Mouse (Mus musculus) gastrocnemius, adult 18-20 months (tissue): ENCODE data around the gene Ugt8a. TPM values are rescaled to one million over a fixed set of nuclear protein-coding genes. Genes with fewer than 3 reads are reported as not detected.

Source experiments
- DNase-seq: peaks from one replicate; pipeline ENCODE4 v3.0.0; 2021; ENCODE audit warnings: low spot score
- long read RNA-seq, 2 experiments: library from polyadenylated mRNA; stranded (forward); transcript quantifications; one replicate each; pipeline ENCODE4 v2.0.0; 2021
- total RNA-seq, 2 experiments: library from RNA; stranded (reverse); gene quantifications; 2 replicates each; pipeline ENCODE4 v1.2.3; 2021

Ugt8a gene
- total RNA-seq, result under 1 TPM; 0.73 to 0.85 TPM
- long read RNA-seq, experiment 1, result 0 reads
- long read RNA-seq, experiment 2, partial matches to known transcripts, result 1 of 1 reads
- long read RNA-seq, experiment 2, other reads (novel, unspliced or antisense), result 0 of 1 reads

GRCm38 (mm10) chr3:125938092-125938755 lies at the start of gene Ugt8a:
Gene Ugt8a (minus strand): TSS chr3:125938619.
- no peak for DNase-seq

GRCm38 (mm10) chr3:125986639-125987038 lies 48.2 kb upstream of the Ugt8a start:
- no peak for DNase-seq

DNA sequence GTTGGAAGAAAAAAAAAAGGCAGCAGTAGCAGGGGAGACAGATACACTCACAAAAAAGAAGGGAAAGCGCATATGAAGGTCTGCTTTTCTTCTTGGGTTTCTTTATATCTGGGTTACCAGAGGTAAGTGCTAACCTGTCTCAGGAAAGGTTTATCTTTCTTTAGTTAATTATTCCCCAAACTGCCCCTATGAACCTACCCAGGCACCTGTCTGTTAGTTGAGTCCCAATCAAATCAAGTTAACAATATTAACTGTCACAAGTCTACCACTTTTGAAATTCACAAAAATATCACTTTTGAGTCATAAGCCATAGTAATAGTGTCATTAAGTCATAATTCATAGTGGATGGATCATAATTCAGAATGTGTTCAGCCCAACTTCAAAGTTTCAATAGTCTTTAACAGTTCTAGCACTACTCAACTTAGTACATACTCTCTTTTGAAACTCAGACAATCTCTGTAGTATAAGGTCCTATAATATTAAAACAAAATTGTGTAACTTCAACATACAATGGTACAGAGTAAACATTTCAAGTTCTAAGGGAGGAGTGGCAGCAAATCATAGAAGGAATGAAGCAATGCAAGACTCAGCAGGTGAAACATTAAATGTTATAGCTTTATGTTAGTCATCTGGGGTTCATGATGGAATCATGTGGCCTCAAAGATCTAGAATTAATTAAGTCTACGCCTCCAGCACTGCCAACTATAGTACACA lies 45.4 kb upstream of the Ugt8a start:
- DNase-seq, result no peak

DNA sequence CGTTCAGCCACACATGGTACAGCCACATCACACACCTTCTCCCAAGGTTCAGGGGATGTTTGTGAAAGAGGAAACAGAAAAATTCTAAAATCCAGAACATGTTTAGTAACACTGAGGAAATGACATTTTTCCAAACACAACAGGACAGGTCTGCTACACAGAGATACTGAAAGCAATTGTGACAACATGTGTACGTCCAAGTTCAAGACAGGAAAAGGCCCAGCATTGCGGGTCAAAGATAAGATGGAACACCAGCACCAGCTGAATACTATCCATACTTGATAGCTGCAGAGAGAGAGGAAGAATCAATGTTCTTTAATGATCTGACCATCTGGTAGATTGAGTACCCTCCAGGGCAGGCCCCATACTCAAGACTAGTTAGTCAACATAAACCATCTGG lies 41.1 kb upstream of the Ugt8a start:
- DNase-seq, result no peak

GRCm38 (mm10) chr3:125975899-125976298 lies 37.5 kb upstream of the Ugt8a start:
- DNase-seq, result no peak

- DNase-seq, result no peak
Measured at GRCm38 (mm10) chr3:125969458-125969857, 31.0 kb upstream of the Ugt8a start.

GRCm38 (mm10) chr3:125956196-125956885 lies 17.9 kb upstream of the Ugt8a start:
- no peak for DNase-seq

DNA sequence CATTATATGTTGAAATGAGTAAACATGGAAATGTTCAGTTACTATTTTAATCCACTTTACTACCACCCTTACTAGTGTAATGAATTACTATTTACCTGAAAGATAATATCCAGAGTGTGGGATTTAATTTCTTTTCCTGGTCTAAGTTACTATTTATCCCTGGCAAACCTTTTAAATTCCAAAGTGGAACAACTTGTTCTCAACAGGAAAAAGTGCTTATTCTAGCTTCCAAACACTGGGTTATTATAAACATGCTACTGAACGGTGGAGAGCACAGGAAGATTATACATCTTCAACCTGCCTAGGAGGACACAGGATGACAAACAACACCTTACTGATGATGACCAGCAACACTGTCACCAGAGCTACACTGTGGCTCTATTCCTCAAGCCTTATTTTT lies 16.5 kb upstream of the Ugt8a start:
- DNase-seq, result no peak

- DNase-seq, result no peak
Measured at GRCm38 (mm10) chr3:125940811-125941210, 2.4 kb upstream of the Ugt8a start.

DNA sequence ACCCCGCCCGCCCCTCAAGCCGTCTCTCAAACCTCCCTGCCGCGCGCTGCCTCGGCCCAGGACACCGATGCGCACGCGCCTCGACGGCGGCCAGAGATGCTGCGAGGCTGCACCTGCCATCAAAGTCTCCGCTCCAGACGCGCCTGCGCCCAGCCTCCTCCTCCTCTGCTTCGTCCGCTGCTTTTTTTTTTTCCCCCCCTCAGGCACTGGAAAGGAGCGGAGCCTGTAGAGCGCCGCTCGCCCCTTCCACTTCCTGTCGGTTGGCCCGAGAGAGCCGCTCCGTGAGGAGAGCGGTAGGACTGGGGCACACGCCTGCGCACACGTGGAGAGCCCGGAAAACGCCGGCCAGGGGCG lies 314 bp upstream of the Ugt8a start:
- no peak for DNase-seq

DNA sequence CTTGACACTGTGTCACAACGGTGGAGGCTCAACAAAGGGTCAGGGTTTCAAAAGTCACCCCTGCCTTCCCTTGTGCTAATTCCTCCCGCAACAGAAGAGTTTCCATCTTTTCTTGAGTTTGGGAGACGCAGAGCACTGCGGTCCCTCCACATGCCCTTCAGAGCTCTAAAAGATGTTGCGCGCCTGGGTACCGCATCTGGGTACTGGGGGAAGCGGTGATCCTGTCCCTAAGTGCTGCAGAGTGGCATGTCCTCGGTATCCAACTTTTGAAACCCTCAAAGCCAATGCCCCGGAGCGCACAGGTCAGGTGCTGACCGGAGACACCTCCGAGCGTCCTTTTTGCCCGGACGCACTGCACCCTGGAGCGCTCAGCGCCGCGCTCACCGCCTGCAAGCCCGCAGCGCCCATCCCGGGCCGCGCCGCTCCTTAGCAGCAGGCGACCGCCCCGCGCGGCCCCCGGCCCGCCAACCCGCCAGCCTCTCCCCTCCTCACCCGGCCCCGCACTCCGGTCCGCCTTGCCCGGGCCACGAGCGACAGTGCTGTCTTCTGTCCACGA lies 805 bp downstream of the Ugt8a start:
- no peak for DNase-seq

GRCm38 (mm10) chr3:125935796-125936195 lies 2.6 kb downstream of the Ugt8a start:
- DNase-seq, result no peak

- DNase-seq, result no peak
Measured at GRCm38 (mm10) chr3:125932594-125933237, 5.7 kb downstream of the Ugt8a start.

GRCm38 (mm10) chr3:125931059-125931458 lies 7.4 kb downstream of the Ugt8a start:
- no peak for DNase-seq

DNA sequence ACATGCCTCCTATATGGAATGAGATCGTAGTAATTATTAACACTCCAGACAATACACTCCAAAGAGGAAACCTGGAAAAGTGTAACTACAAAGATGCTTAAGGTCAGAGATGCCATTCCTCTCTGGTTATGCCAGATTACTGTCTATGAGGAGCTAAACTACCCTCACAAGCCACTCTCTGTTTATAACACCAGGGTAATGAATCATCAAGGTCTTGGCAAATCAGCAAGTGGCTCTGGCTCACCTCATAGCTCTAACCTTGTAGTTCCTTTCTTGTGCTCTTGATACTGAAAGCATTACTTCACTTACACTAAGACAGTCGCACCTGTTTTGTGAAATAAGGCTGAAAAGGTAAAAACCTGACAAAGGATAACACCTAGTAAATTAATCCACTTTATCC lies 17.5 kb downstream of the Ugt8a start:
- DNase-seq, result no peak

DNA sequence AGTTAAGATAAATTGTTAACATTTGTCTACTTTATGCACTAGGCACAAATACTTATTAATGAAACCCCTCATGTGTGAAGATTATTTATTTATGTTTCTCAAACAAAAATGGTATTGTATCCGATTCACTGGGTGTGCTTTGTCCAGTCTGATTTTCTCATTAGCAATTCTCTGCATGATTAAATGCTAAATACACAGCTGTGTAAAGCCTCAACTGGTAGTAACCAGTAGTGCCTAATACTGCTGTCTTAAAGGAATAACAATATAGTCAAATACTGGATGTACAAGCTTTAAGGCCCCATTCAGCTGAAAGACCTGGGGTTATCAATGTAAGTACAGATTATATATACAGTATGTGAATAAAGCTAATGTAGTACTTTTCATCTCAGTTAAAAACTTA lies 39.4 kb downstream of the Ugt8a start:
- DNase-seq, result no peak

GRCm38 (mm10) chr3:125887109-125887508 lies 51.3 kb downstream of the Ugt8a start:
- no peak for DNase-seq

- no peak for DNase-seq
Measured at GRCm38 (mm10) chr3:125884879-125885278, 53.5 kb downstream of the Ugt8a start.

DNA sequence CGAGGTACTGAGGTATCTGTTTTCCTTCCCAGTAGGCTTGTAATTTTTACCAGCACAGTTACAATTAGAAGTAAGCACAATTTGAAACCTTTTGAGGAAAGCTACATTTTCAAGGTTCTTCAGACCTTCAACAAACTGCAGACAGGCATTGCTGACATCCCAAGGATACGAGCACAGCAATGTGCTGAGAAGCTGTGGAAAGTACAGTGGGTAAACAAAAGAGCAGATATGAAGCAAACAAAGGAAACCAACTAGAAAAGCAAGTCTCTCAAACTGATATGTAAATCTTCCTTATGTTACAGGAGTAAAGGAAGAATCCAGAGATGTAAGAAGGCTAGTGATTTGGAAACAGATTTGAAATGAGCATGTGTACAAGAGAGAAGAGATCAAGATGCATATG lies 54.0 kb downstream of the Ugt8a start:
- DNase-seq, result no peak

- no peak for DNase-seq
Measured at GRCm38 (mm10) chr3:125883009-125883408, 55.4 kb downstream of the Ugt8a start.

- no peak for DNase-seq
Measured at GRCm38 (mm10) chr3:125881835-125882234, 56.6 kb downstream of the Ugt8a start.

- DNase-seq, result no peak
Measured at GRCm38 (mm10) chr3:125874371-125874770, 64.0 kb downstream of the Ugt8a start.
